Mouse (Mus musculus): Measurements from ENCODE around the gene Xab2.
"Not testable (repeated sequence)": the region's sequence is repeated elsewhere in the genome, so short reads cannot be mapped to it uniquely, and the experiment has no call there.

The Xab2 gene

GRCm38 (mm10) chr8:3609816-3610150 lies 11.3 kb downstream of the Xab2 start:
- in situ Hi-C loops (cut with MboI; ENCODE audit: low sequenced_read_pairs): no loop called here

GRCm38 (mm10) chr8:3609046-3609815 lies 11.9 kb downstream of the Xab2 start:
- in situ Hi-C loops (cut with MboI; ENCODE audit: low sequenced_read_pairs): no loop called here

- in situ Hi-C loops (cut with MboI; ENCODE audit: low sequenced_read_pairs): no loop called here
These were observed 13.3 kb downstream of the Xab2 start for GRCm38 (mm10) chr8:3607822-3608221.

GRCm38 (mm10) chr8:3606593-3606992 lies 14.5 kb downstream of the Xab2 start:
- in situ Hi-C loops (cut with MboI; ENCODE audit: low sequenced_read_pairs): no loop called here

GRCm38 (mm10) chr8:3603439-3603838 lies 17.7 kb downstream of the Xab2 start:
- in situ Hi-C loops (cut with MboI; ENCODE audit: low sequenced_read_pairs): no loop called here

- in situ Hi-C loops (cut with MboI; ENCODE audit: low sequenced_read_pairs): no loop called here
These were observed 20.7 kb downstream of the Xab2 start for GRCm38 (mm10) chr8:3600401-3600800.

GRCm38 (mm10) chr8:3599219-3599618 lies 21.9 kb downstream of the Xab2 start:
- in situ Hi-C loops (cut with MboI; ENCODE audit: low sequenced_read_pairs): no loop called here

GRCm38 (mm10) chr8:3598054-3598453 lies 23.1 kb downstream of the Xab2 start:
- in situ Hi-C loops (cut with MboI; ENCODE audit: low sequenced_read_pairs): no loop called here

GRCm38 (mm10) chr8:3594466-3594865 lies 26.6 kb downstream of the Xab2 start:
- in situ Hi-C loops (cut with MboI; ENCODE audit: low sequenced_read_pairs): no loop called here

- in situ Hi-C loops (cut with MboI; ENCODE audit: low sequenced_read_pairs): no loop called here
These were observed 27.6 kb downstream of the Xab2 start for GRCm38 (mm10) chr8:3593470-3593869.

GRCm38 (mm10) chr8:3588258-3588633 lies 32.9 kb downstream of the Xab2 start:
- in situ Hi-C loops (cut with MboI; ENCODE audit: low sequenced_read_pairs): no loop called here

- in situ Hi-C loops (cut with MboI; ENCODE audit: low sequenced_read_pairs): no loop called here
These were observed 33.5 kb downstream of the Xab2 start for GRCm38 (mm10) chr8:3587391-3588257.

GRCm38 (mm10) chr8:3586993-3587390 lies 34.1 kb downstream of the Xab2 start, which contains the start of gene Camsap3:
TSS of gene Camsap3 (plus strand) at chr8:3587293.
- in situ Hi-C loops (cut with MboI; ENCODE audit: low sequenced_read_pairs): no loop called here

GRCm38 (mm10) chr8:3586452-3586851 lies 34.7 kb downstream of the Xab2 start:
- in situ Hi-C loops (cut with MboI; ENCODE audit: low sequenced_read_pairs): no loop called here

GRCm38 (mm10) chr8:3581961-3582360 lies 39.2 kb downstream of the Xab2 start:
- in situ Hi-C loops (cut with MboI; ENCODE audit: low sequenced_read_pairs): not testable (repeated sequence)

- in situ Hi-C loops (cut with MboI; ENCODE audit: low sequenced_read_pairs): no loop called here
These were observed 41.4 kb downstream of the Xab2 start for GRCm38 (mm10) chr8:3579390-3580364.

GRCm38 (mm10) chr8:3576211-3576960 lies 44.7 kb downstream of the Xab2 start:
- in situ Hi-C loops (cut with MboI; ENCODE audit: low sequenced_read_pairs): no loop called here

GRCm38 (mm10) chr8:3574546-3574945 lies 46.6 kb downstream of the Xab2 start:
- in situ Hi-C loops (cut with MboI; ENCODE audit: low sequenced_read_pairs): no loop called here

- in situ Hi-C loops (cut with MboI; ENCODE audit: low sequenced_read_pairs): no loop called here
These were observed 51.3 kb downstream of the Xab2 start for GRCm38 (mm10) chr8:3569784-3570183.

GRCm38 (mm10) chr8:3568378-3568777 lies 52.7 kb downstream of the Xab2 start:
- in situ Hi-C loops (cut with MboI; ENCODE audit: low sequenced_read_pairs): no loop called here

All from CH12F3 (cell line).